Mouse (Mus musculus) ES-Bruce4 (cell line): ENCODE measurements around the gene Best1.

Source experiments
- CTCF ChIP-seq: IDR thresholded peaks from one replicate; pipeline ENCODE4 v1.8.1; 2011; ENCODE audit warnings: low read depth, low read length
- EP300 ChIP-seq: IDR thresholded peaks from 2 replicates; pipeline ENCODE4 v1.6.1; 2011; ENCODE audit warnings: low read depth, low read length; ENCODE audit not compliant: insufficient read depth
- POLR2A ChIP-seq: IDR thresholded peaks from one replicate; pipeline ENCODE4 v1.8.1; 2011; ENCODE audit warnings: low read length; ENCODE audit not compliant: insufficient read depth

DNA sequence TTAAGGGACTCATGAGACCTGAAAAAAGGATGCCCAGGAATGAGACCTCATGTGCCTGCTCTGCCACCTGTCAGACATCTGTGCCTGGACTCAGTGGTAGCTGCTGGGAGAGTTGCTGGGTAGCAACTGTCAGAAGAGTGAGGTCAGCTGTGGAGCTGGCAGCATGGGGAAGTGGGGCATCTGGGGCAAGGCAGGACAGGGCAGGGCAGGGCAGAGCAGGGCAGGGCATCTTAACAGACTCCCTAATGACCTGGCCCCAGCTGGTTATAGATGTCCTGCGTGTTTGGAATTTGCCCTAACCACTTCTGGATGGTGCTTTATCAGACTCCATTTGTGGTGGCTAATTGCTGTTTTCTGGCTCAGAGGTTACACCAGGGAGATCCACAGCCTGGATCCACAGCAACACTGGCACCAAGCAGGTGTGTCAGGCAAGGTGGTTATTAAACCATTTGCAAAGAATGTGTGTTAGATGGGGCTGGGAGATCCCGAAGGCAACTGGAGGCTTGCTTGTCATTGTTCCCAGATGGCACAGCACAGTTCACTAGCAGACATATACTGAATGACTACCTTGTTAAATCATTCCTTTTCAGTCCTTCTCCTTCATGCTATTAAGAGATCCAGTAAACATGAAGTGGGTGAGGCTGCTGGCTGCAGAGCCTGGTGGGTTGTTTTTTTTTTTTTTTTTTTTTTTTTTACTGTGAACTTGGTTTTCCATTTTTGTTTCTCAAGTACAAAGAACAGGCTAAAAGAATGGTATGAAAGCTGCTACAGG is 35.2 kb downstream of the Best1 start:
- TF ChIP-seq CTCF (no peak), POLR2A (no peak), EP300 (no peak)
